Mouse (Mus musculus) Patski (cell line): Measurements from ENCODE around the gene 1700028P14Rik. TPM values are rescaled to one million over a fixed set of nuclear protein-coding genes. Genes with fewer than 3 reads are reported as not detected.

Experiments used
- ATAC-seq: fragments of 100-300 bp; one replicate; pipeline ENCODE4 v1.8.0; 2021
- CTCF ChIA-PET: fragments of 350-600 bp; sonication (Branson Sonifier 250); formaldehyde crosslinking; loops from one replicate; lab custom pipeline; 2022; ENCODE audit warnings: inconsistent platforms; lab: Charles Lee
- POLR2A ChIA-PET: fragments of 350-600 bp; sonication (Branson Sonifier 250); formaldehyde crosslinking; loops from one replicate; lab custom pipeline; 2022; ENCODE audit warnings: antibody characterized with exemption, inconsistent platforms; lab: Charles Lee
- DNase-seq: peaks from one replicate; pipeline ENCODE4 v3.0.0-alpha.2; 2011; ENCODE audit warnings: low read depth, low spot score
- H3K27me3 ChIP-seq: fragments of 371-371 bp; one replicate; pipeline ENCODE4 v1.5.1; 2021
- CTCF ChIP-seq: fragments of 100-300 bp; IDR thresholded peaks from one replicate; pipeline ENCODE4 v1.5.1; 2021
- in situ Hi-C: fragments of 300-500 bp; cut with MboI; formaldehyde crosslinking; loops from 3 replicates; pipeline ENCODE4 v1.11.1; 2018; ENCODE audit warnings: low pct_unique_long_range_greater_than_20kb, mixed read lengths
- polyA plus RNA-seq: library from polyadenylated mRNA; unstranded; gene quantifications from one replicate; pipeline ENCODE4 v1.2.3, GENCODE M21; 2021

1700028P14Rik gene
- polyA plus RNA-seq, 1 experiment from 2014 or later: not detected

DNA sequence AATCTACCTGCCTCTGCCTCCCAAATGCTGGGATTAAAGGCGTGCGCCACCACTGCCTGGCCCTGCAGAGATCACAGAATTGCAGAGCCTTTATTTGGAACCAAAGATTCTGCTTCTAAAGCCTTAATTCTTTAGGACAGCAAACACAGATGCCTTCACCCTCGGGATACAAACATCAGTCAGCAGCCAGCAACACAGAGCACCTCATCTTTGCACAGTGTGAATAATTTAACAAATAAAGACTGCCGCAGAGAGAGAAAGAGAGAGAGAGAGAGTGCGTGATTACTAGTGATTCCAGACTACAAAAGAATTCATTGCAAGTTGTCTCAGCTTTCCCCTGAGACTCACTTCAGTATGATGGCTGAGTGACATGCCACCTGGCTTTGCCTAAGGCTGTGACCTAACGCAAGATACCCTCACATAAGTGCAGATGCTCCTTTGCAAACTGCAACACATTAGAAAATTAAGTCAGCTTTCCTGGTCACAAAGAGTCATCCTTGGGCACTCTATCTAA, 15.6 kb upstream of the 1700028P14Rik start:
- no peak for TF ChIP-seq CTCF
- ATAC-seq: no peak
- no peak for DNase-seq
- POLR2A ChIA-PET: no interaction called here
- in situ Hi-C loops: no loop called here
- CTCF ChIA-PET: no interaction called here
- peaks cover 32% of the 10 kb centered on the region for H3K27me3 ChIP-seq

DNA sequence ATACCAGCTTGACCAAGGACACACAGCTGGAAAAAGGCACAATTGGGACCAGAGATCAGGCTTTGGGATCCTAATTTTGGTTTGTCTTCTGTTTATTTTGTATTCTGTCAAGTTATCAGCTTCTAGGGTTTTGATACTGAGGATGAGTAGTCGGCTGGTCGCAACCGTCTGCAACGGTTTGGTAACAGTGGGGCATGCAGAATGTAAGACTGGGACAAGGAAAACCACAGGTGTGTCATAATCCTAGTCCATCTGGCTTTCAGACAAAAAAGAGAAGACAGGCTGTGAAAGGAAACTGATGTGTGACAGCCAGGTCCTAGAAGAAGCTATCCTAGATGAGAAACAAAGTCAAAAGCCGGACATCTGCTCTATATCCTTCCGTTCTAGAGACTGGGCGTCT, 11.5 kb upstream of the 1700028P14Rik start:
- POLR2A ChIA-PET: no interaction called here
- CTCF ChIA-PET: no interaction called here
- DNase-seq (no peak), ATAC-seq (no peak)
- H3K27me3 ChIP-seq: peaks cover 41% of the 10 kb centered on the region
- no peak for TF ChIP-seq CTCF
- in situ Hi-C loops: no loop called here

DNA sequence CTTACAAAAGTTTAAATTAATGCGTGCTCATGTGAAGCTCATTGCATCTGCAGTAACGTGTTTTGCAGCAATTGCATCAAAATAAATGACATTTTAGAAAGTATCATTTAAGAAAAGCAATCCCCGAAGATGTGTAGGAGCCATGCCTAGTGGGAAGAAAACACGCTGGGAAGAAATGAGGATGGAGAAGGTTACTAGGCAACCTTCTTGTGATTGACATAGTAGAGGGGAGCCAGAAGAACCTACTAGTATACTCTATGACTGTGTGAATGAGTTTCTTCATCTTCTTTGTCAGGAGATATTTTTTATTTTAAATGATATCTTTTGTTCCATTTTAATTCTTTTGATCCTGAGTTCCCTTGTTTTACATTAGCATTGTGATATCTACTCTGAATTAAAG, 5.7 kb upstream of the 1700028P14Rik start:
- in situ Hi-C loops: no loop called here
- H3K27me3 ChIP-seq: peaks cover 36% of the 10 kb centered on the region
- ATAC-seq (no peak), DNase-seq (no peak)
- ChIA-PET CTCF (no interaction called here), POLR2A (no interaction called here)
- TF ChIP-seq CTCF: no peak

DNA sequence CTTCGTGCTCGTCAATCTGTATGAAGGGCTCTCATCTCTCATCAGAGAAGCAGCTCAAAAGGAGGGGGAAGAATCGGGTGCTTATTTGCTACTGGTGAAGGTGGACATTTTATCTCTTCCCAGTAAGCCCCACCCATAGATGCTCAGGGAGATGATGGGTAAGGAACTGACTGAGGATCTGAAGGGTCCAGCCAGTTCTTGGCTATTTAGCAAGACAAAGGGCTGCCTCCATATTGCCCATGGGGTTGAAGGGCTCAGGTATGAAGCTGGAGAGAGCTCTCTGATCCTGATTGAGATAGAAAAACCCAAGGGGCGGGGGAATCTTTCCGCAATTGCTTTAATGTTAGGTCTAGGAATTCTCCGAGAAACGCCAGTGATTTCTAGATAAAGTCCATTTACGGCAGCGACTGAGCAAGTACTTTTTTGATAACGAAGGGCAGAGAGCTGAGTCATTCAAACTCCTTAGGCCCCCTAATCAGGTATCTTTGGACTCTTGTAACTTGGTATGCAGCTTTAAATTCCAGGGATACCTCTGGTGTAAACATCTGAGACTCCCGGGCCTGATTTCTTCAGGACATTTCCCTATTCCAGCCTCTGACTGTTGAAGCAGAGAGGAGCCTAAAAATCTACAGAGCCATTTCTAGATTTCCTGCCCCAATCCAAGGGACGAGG, 4.8 kb upstream of the 1700028P14Rik start:
- H3K27me3 ChIP-seq: peaks cover 36% of the 10 kb centered on the region
- POLR2A ChIA-PET: interaction anchor here (0.6 kb wide), 1 partner anchor 476 kb away, joined by 3 read pairs; no protein-coding TSS in a partner anchor
- ATAC-seq (peak; percentile 44), DNase-seq (no peak)
- in situ Hi-C loops: no loop called here
- TF ChIP-seq CTCF: no peak
- CTCF ChIA-PET: no interaction called here

DNA sequence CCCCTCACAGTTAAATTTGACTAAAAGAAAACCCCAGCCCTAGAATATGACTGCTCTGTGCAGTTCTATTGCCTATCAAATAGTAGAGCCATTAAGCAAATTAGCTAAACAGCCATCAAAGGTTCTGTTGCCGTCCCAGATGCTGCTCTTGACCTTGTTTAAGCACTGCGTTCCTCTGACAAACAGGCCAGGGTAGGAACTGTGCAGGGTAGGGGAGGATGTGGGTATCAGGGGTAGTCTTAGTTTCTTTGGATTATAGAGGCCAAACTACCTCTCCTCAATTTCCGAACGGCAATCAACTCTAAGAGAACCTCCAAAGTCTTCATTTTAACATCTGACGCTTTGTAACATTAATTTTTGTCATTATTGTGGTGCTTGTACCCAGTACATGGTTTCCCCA, 542 bp upstream of the 1700028P14Rik start:
- DNase-seq: no peak
- in situ Hi-C loops: no loop called here
- no peak for ATAC-seq
- ChIA-PET CTCF (no interaction called here), POLR2A (no interaction called here)
- no peak for TF ChIP-seq CTCF
- H3K27me3 ChIP-seq: peaks cover 29% of the 10 kb centered on the region

DNA sequence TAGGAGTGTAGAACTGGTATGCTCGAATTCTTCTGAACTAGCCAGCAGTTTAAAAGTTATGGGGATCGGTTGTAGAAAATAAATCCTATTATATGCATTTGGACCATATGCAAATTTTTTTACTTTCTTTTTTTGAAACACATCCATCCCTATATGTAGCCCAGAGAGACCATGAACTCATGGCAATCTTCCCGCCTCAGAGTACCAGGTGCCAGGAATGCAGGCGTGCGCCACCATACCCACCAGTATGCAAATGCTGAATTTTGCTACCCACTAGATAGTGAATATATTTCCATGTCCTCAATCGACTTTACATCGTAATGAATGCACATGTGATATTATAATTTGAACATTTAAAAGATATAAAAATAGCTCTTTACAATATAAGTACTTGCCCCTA, 5.3 kb downstream of the 1700028P14Rik start:
- no peak for ATAC-seq
- POLR2A ChIA-PET: no interaction called here
- H3K27me3 ChIP-seq: peaks cover 40% of the 10 kb centered on the region
- DNase-seq: no peak
- TF ChIP-seq CTCF: no peak
- in situ Hi-C loops: no loop called here
- CTCF ChIA-PET: no interaction called here

DNA sequence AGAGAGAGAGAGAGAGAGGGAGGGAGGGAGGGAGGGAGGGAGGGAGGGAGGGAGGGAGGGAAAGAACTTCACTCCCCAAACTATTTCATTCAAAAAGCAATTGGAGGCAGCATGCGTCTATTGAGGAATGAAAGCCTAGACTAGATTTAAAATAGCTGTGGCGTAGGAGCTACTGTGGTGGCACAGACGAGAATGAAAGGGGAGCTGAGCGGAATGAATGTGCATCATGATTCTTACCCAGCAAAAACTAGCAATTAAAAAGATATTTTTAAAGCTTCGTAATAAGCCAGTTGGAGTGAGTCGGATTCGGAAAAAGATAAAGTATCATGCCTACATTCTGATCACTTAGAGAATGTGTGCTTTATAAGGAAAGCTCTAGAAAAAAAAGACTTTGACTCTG, 7.3 kb downstream of the 1700028P14Rik start:
- in situ Hi-C loops: no loop called here

DNA sequence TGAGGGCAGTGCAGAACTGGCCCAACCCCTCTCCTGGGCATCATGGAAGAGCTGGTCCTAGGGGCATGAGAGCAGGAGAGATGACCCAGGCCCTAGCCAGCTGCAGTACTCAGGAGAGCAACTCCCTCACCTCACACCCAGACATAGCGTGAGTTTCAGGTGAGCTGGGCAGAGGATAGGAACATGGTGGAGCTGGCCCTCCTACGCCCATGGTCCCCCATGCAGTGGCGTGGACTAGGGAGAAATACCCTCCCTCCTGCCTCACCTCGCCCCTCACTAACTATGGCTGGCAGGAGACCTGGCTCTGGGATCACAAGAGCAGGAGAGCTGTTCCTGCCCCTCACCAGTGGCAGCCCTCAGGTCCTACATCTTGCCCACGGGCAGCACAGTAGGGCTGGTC, 8.8 kb downstream of the 1700028P14Rik start:
- CTCF ChIA-PET: no interaction called here
- POLR2A ChIA-PET: no interaction called here
- no peak for TF ChIP-seq CTCF
- DNase-seq (no peak), ATAC-seq (no peak)
- in situ Hi-C loops: no loop called here
- H3K27me3 ChIP-seq: peaks cover 44% of the 10 kb centered on the region

More for the DNA sequence above, 7.3 kb downstream of the 1700028P14Rik start:
- no peak for TF ChIP-seq CTCF
- CTCF ChIA-PET: no interaction called here
- peaks cover 39% of the 10 kb centered on the region for H3K27me3 ChIP-seq
- no peak for DNase-seq
- POLR2A ChIA-PET: no interaction called here
- ATAC-seq: no peak

DNA sequence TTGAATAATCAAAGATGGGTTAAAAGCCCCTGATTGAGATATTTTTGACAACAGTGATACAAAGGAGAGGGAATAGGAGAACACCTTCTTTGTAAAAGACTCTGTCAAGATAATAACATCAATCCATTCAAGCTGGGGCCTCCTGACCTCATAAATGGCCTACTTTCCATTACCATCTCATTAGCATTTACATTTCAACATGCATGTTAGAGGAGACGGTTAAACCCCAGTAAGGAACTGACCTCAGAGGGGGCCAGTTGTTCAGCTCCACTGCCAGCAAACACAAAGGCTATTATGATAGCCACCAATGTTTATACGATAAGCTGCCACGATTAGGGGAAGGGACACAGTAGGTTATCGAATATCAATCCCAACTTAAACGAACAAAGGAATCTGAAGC, 15.8 kb downstream of the 1700028P14Rik start:
- DNase-seq (no peak), ATAC-seq (no peak)
- in situ Hi-C loops: no loop called here
- CTCF ChIA-PET: interaction anchor here (1.1 kb wide), 1 partner anchor 21 kb away, joined by 3 read pairs; no protein-coding TSS in a partner anchor
- TF ChIP-seq CTCF: no peak
- POLR2A ChIA-PET: no interaction called here
- peaks cover 54% of the 10 kb centered on the region for H3K27me3 ChIP-seq

DNA sequence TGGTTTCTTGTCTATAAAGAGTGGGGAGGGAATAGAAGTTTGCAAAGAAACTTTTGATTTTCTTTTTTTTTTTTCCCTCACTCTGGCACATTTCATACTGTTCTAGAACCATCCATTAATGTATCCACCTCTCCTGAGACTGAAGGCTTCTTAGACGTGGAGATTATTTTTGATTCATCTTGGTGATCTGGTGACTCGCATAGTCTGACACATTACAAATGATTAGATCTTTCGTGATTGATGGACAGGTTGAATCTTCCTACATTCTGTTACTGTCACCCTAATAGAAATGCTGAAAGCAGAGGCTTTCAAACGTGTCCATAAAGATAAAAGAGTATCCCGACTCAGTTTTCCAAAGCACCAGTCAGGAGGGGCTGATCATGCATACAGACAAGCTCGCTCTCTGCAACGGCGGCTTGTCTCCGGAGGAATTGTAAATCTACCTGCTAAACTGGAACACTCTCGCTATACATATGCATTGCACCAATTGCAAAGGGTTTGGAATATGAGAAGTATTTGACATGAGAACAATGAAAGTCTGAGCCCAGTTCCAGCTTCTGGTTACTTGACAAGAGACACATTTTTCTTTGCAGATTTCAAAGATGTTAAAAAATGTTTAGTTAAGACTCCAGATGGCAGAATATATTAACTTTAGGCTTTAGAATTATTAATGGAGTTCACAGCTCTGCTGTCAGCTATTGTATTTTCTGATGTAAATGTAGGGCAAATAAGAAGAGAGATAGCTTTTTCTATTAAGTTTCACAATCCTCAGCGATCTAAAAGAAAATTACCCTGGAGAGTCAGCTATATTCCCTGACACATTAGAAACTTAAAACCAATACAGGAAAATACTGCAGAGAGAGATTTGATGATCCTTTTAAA, 20.8 kb downstream of the 1700028P14Rik start:
- no peak for TF ChIP-seq CTCF
- ATAC-seq (no peak), DNase-seq (no peak)
- ChIA-PET POLR2A (no interaction called here), CTCF (no interaction called here)
- in situ Hi-C loops: no loop called here
- peaks cover 56% of the 10 kb centered on the region for H3K27me3 ChIP-seq

DNA sequence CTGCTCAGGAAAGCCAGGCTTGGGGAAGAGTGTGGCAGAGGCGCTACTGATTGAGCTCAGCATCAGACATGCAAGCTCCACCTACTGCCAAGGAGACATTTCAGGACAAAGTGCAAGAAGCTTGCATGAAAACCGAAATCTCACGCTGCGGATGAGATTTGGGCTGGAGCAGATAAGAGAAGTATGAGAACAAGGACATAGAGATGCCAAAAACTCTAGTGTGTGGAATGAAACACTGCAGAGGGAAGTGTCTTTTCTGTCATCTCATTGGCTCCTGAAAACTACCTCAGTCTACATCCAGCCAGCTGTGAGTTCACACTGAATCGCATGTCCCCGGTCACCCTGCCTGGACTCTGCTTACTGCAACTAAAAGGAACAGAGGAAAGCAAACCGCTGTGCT, 38.3 kb downstream of the 1700028P14Rik start:
- in situ Hi-C loops: no loop called here
- peaks cover 33% of the 10 kb centered on the region for H3K27me3 ChIP-seq
- CTCF ChIA-PET: no interaction called here
- TF ChIP-seq CTCF: no peak
- DNase-seq (no peak), ATAC-seq (no peak)
- POLR2A ChIA-PET: no interaction called here
